In genomic region chr5:149006362-149007294, GRCm38 (mm10) we compare ENCODE assay signal across 8 mouse cellular contexts. TPM values are rescaled to one million over a fixed set of nuclear protein-coding genes. Genes with fewer than 3 reads are reported as not detected.
DNase-seq lines count a peak whose midpoint lies in the region; ATAC-seq and TF ChIP-seq lines count a peak whose summit lies in the region.

No protein-coding gene starts in this region.

- DNase-seq in NIH3T3 (ENCODE audit: low read depth) = peak; percentile 100
- peak; percentile 99 for DNase-seq in cerebellum, adult 9-11 months
- DNase-seq in frontal cortex, postnatal 10 days (ENCODE audit: low spot score in 2 of 2) = peak; percentile 96 to 99
- peak; percentile 100 for DNase-seq in layer of hippocampus, postnatal 10 days (ENCODE audit: low spot score in 2 of 2)
- peak; percentile 98 for DNase-seq in lung, postnatal 0 days (ENCODE audit: low spot score)
- peak; percentile 100 for DNase-seq in ovary, postnatal 10 days (ENCODE audit: low spot score)
- DNase-seq in thymus, postnatal 0 days (ENCODE audit: low spot score) = peak; percentile 92

- peak; percentile 74 for TF ChIP-seq EP300 in lung, postnatal 0 days (IDR thresholded peaks at IDR 0.05)

- ATAC-seq in hindbrain, embryonic 12.5 days (ENCODE audit: low FRiP score) = peak; percentile 89
- ATAC-seq in lung, postnatal 0 days = peak; percentile 89

- H3K9ac ChIP-seq in hindbrain, embryonic 12.5 days = peak overlapping the region; percentile 46
- no peak overlapping the region for H3K9ac ChIP-seq in lung, postnatal 0 days (replicated peaks; ENCODE audit: low read depth)

- H3K4me3 ChIP-seq in hindbrain, embryonic 12.5 days = peak overlapping the region; percentile 15; the same call in 1 of the 2 replicates
- H3K4me3 ChIP-seq in lung, postnatal 0 days (ENCODE audit: low read depth, low read length) = peak overlapping the region; percentile 23

- H3K4me1 ChIP-seq in hindbrain, embryonic 12.5 days = peaks cover 32% of the 10 kb centered on the region
- 0 out of 2 replicates have a peak, but pooled peaks cover 2% of the 10 kb centered on the region for H3K4me1 ChIP-seq in lung, postnatal 0 days (ENCODE audit: insufficient read depth, low read depth, low read length)

- 11% methylated on average over 26 of the region's 26 CpGs for WGBS in hindbrain, embryonic 12.5 days
- 5% methylated on average over 26 of the region's 26 CpGs for WGBS in lung, postnatal 0 days

- no peaks in the 10 kb centered on the region for H3K9me3 ChIP-seq in hindbrain, embryonic 12.5 days (replicated peaks)
- no peaks in the 10 kb centered on the region for H3K9me3 ChIP-seq in lung, postnatal 0 days (ENCODE audit: low read length)

- no peaks in the 10 kb centered on the region for H3K36me3 ChIP-seq in hindbrain, embryonic 12.5 days
- no peaks in the 10 kb centered on the region for H3K36me3 ChIP-seq in lung, postnatal 0 days (ENCODE audit: insufficient read depth, low read length)

- H3K27ac ChIP-seq in hindbrain, embryonic 12.5 days = peak overlapping the region; percentile 55; the same call in 1 of the 2 replicates
- H3K27ac ChIP-seq in lung, postnatal 0 days (ENCODE audit: low read length) = peak overlapping the region; percentile 5; the same call in 1 of the 2 replicates

- peaks cover 5% of the 10 kb centered on the region for H3K27me3 ChIP-seq in hindbrain, embryonic 12.5 days
- H3K27me3 ChIP-seq in lung, postnatal 0 days (replicated peaks; ENCODE audit: insufficient read depth, low read length) = no peaks in the 10 kb centered on the region

- peak; percentile 93 for TF ChIP-seq CTCF in lung, postnatal 0 days (IDR thresholded peaks at IDR 0.05)

- H3K4me2 ChIP-seq in hindbrain, embryonic 12.5 days (replicated peaks) = peak overlapping the region; percentile 51
- peak overlapping the region; percentile 63 for H3K4me2 ChIP-seq in lung, postnatal 0 days (replicated peaks; ENCODE audit: low read depth, low read length)

RNA-seq across cellular contexts. Expression of gene Gm42791, which starts 11.7 kb away (rescaled TPM):
- polyA plus RNA-seq in hindbrain, embryonic 12.5 days (2016; fragmentation: Nextera tagmentation; extraction: Ambion mirVana) = 0.49 and 3.3 TPM in 2 replicates
- total RNA-seq in layer of hippocampus, postnatal 10 days (2021) = 10 to 100 TPM in 1 of 2 experiments, 1 to 10 TPM in 1; 9.6 to 11.5 TPM
- 0.78 and 1.2 TPM in 2 replicates for polyA plus RNA-seq in lung, postnatal 0 days (2015; fragmentation: Nextera tagmentation; extraction: Ambion mirVana)
- polyA plus RNA-seq in thymus, postnatal 0 days (2015; fragmentation: Nextera tagmentation; extraction: Ambion mirVana) = 0.79 TPM in 1 of 2 replicates, not detected in the other

Comparison
In these comparisons a context has a peak if more than half of its experiments do, and no peak if none do; other contexts are left out.
1. Peak in every context shown above with its lines: DNase-seq, ATAC-seq, H3K4me3 ChIP-seq and H3K27ac ChIP-seq.